Mouse (Mus musculus): ENCODE data around the gene C1qtnf6. TPM values are rescaled to one million over a fixed set of nuclear protein-coding genes. Genes with fewer than 3 reads are reported as not detected.

The C1qtnf6 gene
- polyA plus RNA-seq, 1 experiment from 2014 or later = 3.6 TPM

DNA sequence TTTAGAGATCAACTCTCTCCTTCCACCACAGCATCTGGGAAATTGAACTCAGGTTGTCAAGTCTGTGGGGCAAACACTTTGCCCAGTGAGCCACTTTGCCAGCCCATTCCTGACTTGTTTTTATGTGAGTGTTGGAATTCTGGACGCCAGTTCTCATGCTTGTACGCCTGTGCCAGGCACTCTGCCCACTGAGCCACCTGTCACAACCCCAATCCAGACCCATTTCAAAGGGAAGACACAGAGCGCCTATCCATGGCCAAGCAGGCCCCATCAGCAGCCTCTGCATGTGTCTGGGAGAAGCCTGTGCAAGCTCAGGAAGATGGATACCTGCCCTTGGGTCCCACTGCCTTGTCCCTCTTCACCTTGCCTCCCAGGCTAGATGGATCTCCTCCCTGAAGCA lies 39.9 kb downstream of the C1qtnf6 start:
- no peak for ATAC-seq (ENCODE audit: low read depth)
- H3K9ac ChIP-seq = no peak overlapping the region

GRCm38 (mm10) chr15:78489906-78490305 lies 41.3 kb downstream of the C1qtnf6 start:
- WGBS (ENCODE audit: insufficient replicate concordance) = 68% methylated on average over 8 of the region's 8 CpGs
- Histone ChIP-seq H3K27me3 (no peaks in the 10 kb centered on the region), H3K27ac (no peak overlapping the region), H3K4me3 (replicated peaks) (no peak overlapping the region), H3K9me3 (replicated peaks) (no peaks in the 10 kb centered on the region), H3K36me3 (no peaks in the 10 kb centered on the region), H3K4me1 (replicated peaks) (no peaks in the 10 kb centered on the region), H3K9ac (no peak overlapping the region), H3K4me2 (no peak overlapping the region)
- DNase-seq = no peak
- no peak for ATAC-seq (ENCODE audit: low read depth)

More for the DNA sequence above, 39.9 kb downstream of the C1qtnf6 start:
- 54% methylated on average over 3 of the region's 3 CpGs for WGBS (ENCODE audit: insufficient replicate concordance)
- no peak overlapping the region for H3K27ac ChIP-seq
- no peak overlapping the region for H3K4me3 ChIP-seq (replicated peaks)
- H3K4me2 ChIP-seq = no peak overlapping the region
- H3K27me3 ChIP-seq = no peaks in the 10 kb centered on the region
- H3K36me3 ChIP-seq = no peaks in the 10 kb centered on the region
- no peak for DNase-seq
- no peaks in the 10 kb centered on the region for H3K9me3 ChIP-seq (replicated peaks)
- H3K4me1 ChIP-seq (replicated peaks) = no peaks in the 10 kb centered on the region

DNA sequence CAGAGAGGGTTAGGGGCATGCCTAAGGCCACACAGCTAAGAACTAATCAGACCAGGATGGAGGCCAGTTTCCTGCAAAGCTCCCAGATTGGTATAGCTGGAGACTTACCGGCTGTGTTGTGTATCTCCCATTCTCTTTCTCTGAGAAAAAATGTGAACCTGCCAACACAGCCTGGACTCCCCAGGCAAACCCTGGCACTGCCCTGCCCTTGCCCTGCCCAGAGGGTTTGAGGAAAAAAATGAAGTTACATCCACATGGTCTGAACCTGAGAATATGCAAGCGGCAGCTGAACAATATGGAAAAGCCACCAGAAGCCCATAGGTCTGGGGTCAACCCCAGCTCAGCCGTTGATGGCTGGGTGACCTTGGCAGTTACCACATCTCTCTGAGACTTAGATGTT lies 42.0 kb downstream of the C1qtnf6 start:
- 75% methylated on average over 3 of the region's 3 CpGs for WGBS (ENCODE audit: insufficient replicate concordance)
- no peak for DNase-seq
- Histone ChIP-seq H3K4me1 (replicated peaks) (no peaks in the 10 kb centered on the region), H3K27me3 (no peaks in the 10 kb centered on the region), H3K4me3 (replicated peaks) (no peak overlapping the region), H3K4me2 (no peak overlapping the region), H3K9me3 (replicated peaks) (no peaks in the 10 kb centered on the region), H3K27ac (no peak overlapping the region), H3K36me3 (no peaks in the 10 kb centered on the region), H3K9ac (no peak overlapping the region)
- ATAC-seq (ENCODE audit: low read depth) = no peak

GRCm38 (mm10) chr15:78487066-78487465 lies 44.1 kb downstream of the C1qtnf6 start:
- no peak for ATAC-seq (ENCODE audit: low read depth)
- Histone ChIP-seq H3K9ac (no peak overlapping the region), H3K27ac (no peak overlapping the region), H3K36me3 (no peaks in the 10 kb centered on the region), H3K4me3 (replicated peaks) (no peak overlapping the region), H3K9me3 (replicated peaks) (no peaks in the 10 kb centered on the region), H3K27me3 (0 out of 2 replicates have a peak, but pooled peaks cover 4% of the 10 kb centered on the region), H3K4me2 (no peak overlapping the region), H3K4me1 (replicated peaks) (no peaks in the 10 kb centered on the region)
- WGBS (ENCODE audit: insufficient replicate concordance) = 42% methylated on average over 4 of the region's 4 CpGs
- no peak for DNase-seq

DNA sequence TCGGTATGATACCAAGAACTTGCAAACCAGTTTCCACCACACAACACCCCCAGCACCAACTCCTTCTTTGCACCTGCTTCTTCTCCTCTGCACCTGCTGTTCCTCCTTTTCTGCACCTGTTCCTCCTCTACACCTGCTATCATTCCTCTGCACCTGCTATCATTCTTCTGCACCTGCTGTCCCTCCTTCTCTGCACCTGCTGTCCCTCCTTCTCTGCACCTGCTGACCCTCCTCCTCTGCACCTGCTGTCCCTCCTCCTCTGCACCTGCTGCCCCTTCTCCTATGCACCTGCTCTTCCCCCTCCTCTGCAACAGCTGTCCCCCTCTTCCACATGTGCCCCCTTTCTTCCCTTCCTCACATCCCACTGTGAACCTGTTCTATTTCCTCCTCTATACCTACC lies 44.7 kb downstream of the C1qtnf6 start:
- no peak overlapping the region for H3K4me3 ChIP-seq (replicated peaks)
- no peak overlapping the region for H3K27ac ChIP-seq
- no peak overlapping the region for H3K9ac ChIP-seq
- no peak overlapping the region for H3K4me2 ChIP-seq
- H3K36me3 ChIP-seq = no peaks in the 10 kb centered on the region
- no peaks in the 10 kb centered on the region for H3K9me3 ChIP-seq (replicated peaks)
- WGBS (ENCODE audit: insufficient replicate concordance) = 76% methylated on average over 1 of the region's 1 CpGs
- DNase-seq (no peak), ATAC-seq (ENCODE audit: low read depth) (no peak)
- 0 out of 2 replicates have a peak, but pooled peaks cover 4% of the 10 kb centered on the region for H3K27me3 ChIP-seq
- H3K4me1 ChIP-seq (replicated peaks) = peaks cover 1% of the 10 kb centered on the region

DNA sequence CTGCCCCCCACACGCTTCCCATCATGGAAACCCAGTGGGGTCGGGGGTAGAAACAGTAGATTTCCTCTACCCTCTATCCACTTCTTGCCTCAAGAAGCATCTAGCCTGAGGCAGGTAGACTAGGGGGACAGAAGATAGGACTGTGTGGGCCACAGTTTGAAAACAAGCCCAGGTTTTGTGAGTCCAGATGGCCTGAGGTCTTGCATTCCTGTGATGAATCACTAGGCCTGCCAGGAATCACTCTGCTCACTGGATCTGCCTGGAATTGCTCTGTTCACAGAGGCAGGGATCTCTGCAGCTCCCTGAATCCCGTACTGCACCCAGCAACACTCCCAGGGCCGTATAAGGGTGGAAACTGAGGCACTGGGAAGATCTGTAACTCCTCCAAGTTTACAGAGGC lies 47.9 kb downstream of the C1qtnf6 start:
- no peak overlapping the region for H3K4me2 ChIP-seq
- no peaks in the 10 kb centered on the region for H3K36me3 ChIP-seq
- H3K4me1 ChIP-seq (replicated peaks) = peaks cover 9% of the 10 kb centered on the region
- no peaks in the 10 kb centered on the region for H3K9me3 ChIP-seq (replicated peaks)
- 40% methylated on average over 4 of the region's 4 CpGs for WGBS (ENCODE audit: insufficient replicate concordance)
- no peak overlapping the region for H3K27ac ChIP-seq
- 0 out of 2 replicates have a peak, but pooled peaks cover 4% of the 10 kb centered on the region for H3K27me3 ChIP-seq
- no peak for ATAC-seq (ENCODE audit: low read depth)
- DNase-seq = no peak
- no peak overlapping the region for H3K4me3 ChIP-seq (replicated peaks)
- H3K9ac ChIP-seq = no peak overlapping the region

- H3K4me3 ChIP-seq (replicated peaks) = no peak overlapping the region
- 54% methylated on average over 3 of the region's 3 CpGs for WGBS (ENCODE audit: insufficient replicate concordance)
- ATAC-seq (ENCODE audit: low read depth) (no peak), DNase-seq (no peak)
- peaks cover 9% of the 10 kb centered on the region for H3K4me1 ChIP-seq (replicated peaks)
- H3K9ac ChIP-seq = no peak overlapping the region
- H3K27me3 ChIP-seq = 0 out of 2 replicates have a peak, but pooled peaks cover 4% of the 10 kb centered on the region
- H3K27ac ChIP-seq = no peak overlapping the region
- no peaks in the 10 kb centered on the region for H3K9me3 ChIP-seq (replicated peaks)
- H3K4me2 ChIP-seq = no peak overlapping the region
- H3K36me3 ChIP-seq = no peaks in the 10 kb centered on the region
Measured at GRCm38 (mm10) chr15:78482518-78482917, 48.7 kb downstream of the C1qtnf6 start.

DNA sequence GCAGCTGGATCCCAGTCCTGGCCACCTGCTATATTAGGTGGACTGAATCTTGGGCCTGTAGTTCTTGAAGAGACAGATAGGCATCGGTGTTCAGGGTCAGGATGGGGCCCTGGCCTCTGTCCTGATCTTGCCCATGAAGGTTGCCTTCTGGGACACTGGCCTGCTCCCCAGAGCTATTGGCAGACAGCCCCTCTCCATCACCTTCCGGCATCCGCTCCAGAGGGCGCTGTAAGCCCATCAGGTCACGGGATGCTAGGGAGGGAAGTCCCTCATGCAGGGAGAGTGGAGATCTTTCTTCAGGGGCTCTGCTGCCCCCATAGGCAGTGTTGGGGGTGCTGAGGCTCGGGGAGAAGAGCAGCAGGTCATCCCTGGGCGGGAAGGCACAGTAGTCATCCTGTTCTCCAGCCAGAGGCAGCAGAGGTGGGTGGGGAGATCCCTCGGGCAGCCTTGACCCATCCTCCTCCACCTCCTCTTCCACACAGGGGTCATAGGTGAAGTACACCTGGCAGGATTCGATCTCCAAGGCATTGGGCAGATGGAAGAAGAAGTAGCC lies 49.7 kb downstream of the C1qtnf6 start:
- H3K9me3 ChIP-seq (replicated peaks) = no peaks in the 10 kb centered on the region
- 0 out of 2 replicates have a peak, but pooled peaks cover 4% of the 10 kb centered on the region for H3K27me3 ChIP-seq
- no peaks in the 10 kb centered on the region for H3K36me3 ChIP-seq
- H3K9ac ChIP-seq = no peak overlapping the region
- ATAC-seq (ENCODE audit: low read depth) = 0 out of 2 replicates have a peak, but pooled peaks have one; percentile 15
- WGBS (ENCODE audit: insufficient replicate concordance) = 37% methylated on average over 9 of the region's 9 CpGs
- H3K4me3 ChIP-seq (replicated peaks) = no peak overlapping the region
- no peak overlapping the region for H3K27ac ChIP-seq
- no peak for DNase-seq
- H3K4me2 ChIP-seq = no peak overlapping the region
- H3K4me1 ChIP-seq (replicated peaks) = peaks cover 9% of the 10 kb centered on the region

- Histone ChIP-seq H3K36me3 (no peaks in the 10 kb centered on the region), H3K4me2 (no peak overlapping the region), H3K27me3 (0 out of 2 replicates have a peak, but pooled peaks cover 4% of the 10 kb centered on the region), H3K4me3 (replicated peaks) (no peak overlapping the region), H3K27ac (no peak overlapping the region), H3K4me1 (replicated peaks) (peaks cover 9% of the 10 kb centered on the region), H3K9me3 (replicated peaks) (no peaks in the 10 kb centered on the region), H3K9ac (no peak overlapping the region)
- no peak for ATAC-seq (ENCODE audit: low read depth)
- WGBS (ENCODE audit: insufficient replicate concordance) = 14% methylated on average over 2 of the region's 2 CpGs
- DNase-seq = no peak
Measured at GRCm38 (mm10) chr15:78480991-78481390, 50.2 kb downstream of the C1qtnf6 start.

DNA sequence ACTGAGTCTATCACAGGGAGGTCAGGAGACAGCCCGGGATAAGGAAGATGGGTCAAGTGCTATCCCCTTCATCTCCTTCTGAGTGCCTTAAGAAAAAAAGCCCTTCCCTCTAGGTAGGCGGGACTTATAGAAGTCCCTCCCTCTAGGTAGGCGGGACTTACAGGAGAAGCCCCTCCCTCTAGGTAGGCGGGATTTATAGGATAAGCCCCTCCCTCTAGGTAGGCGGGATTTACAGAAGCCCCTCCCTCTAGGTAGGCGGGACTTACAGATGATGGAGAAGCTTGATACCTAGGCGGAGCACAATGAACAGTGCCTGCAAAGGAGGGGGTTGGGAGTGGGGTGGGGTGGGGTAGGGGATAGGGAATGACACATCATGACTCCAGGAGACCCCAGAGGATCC lies 51.1 kb downstream of the C1qtnf6 start:
- Histone ChIP-seq H3K4me2 (no peak overlapping the region), H3K4me1 (replicated peaks) (peaks cover 9% of the 10 kb centered on the region), H3K9me3 (replicated peaks) (no peaks in the 10 kb centered on the region), H3K36me3 (no peaks in the 10 kb centered on the region), H3K4me3 (replicated peaks) (no peak overlapping the region), H3K9ac (no peak overlapping the region), H3K27me3 (0 out of 2 replicates have a peak, but pooled peaks cover 4% of the 10 kb centered on the region), H3K27ac (no peak overlapping the region)
- ATAC-seq (ENCODE audit: low read depth) = no peak
- 53% methylated on average over 7 of the region's 7 CpGs for WGBS (ENCODE audit: insufficient replicate concordance)
- DNase-seq = no peak

DNA sequence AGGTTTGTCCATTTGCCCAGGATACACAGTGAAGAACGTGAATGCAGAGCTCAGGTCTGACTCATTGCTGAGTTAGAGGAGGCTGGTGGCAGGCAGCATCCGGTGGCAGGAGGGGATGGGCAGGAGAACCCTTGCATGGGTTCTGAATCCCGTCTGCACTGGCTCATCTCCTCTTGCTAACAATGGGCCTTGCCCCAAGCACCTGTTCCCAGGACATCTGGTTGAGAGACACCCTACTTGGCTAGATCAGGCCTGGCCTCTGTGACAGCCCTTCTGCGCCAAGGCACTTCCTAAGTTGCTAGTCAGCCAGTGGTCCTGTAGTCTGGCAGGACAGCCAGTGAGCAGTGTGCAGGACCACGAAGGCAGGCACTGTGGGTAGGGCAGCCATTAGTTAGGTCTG lies 51.7 kb downstream of the C1qtnf6 start:
- Histone ChIP-seq H3K9ac (no peak overlapping the region), H3K27me3 (0 out of 2 replicates have a peak, but pooled peaks cover 4% of the 10 kb centered on the region), H3K9me3 (replicated peaks) (no peaks in the 10 kb centered on the region), H3K4me3 (replicated peaks) (no peak overlapping the region), H3K4me2 (no peak overlapping the region), H3K27ac (no peak overlapping the region), H3K4me1 (replicated peaks) (peaks cover 9% of the 10 kb centered on the region), H3K36me3 (no peaks in the 10 kb centered on the region)
- 54% methylated on average over 5 of the region's 5 CpGs for WGBS (ENCODE audit: insufficient replicate concordance)
- DNase-seq (no peak), ATAC-seq (ENCODE audit: low read depth) (no peak)

GRCm38 (mm10) chr15:78478073-78478472 lies 53.1 kb downstream of the C1qtnf6 start:
- peaks cover 9% of the 10 kb centered on the region for H3K4me1 ChIP-seq (replicated peaks)
- DNase-seq (no peak), ATAC-seq (ENCODE audit: low read depth) (no peak)
- no peaks in the 10 kb centered on the region for H3K36me3 ChIP-seq
- H3K9me3 ChIP-seq (replicated peaks) = no peaks in the 10 kb centered on the region
- no peaks in the 10 kb centered on the region for H3K27me3 ChIP-seq
- no peak overlapping the region for H3K9ac ChIP-seq
- H3K4me2 ChIP-seq = no peak overlapping the region
- no peak overlapping the region for H3K4me3 ChIP-seq (replicated peaks)
- WGBS (ENCODE audit: insufficient replicate concordance) = 74% methylated on average over 4 of the region's 4 CpGs
- H3K27ac ChIP-seq = no peak overlapping the region
